Mouse (Mus musculus) heart, adult 2 months (tissue): Measurements from ENCODE around the gene Rnf157.

Experiments used
- CTCF ChIP-seq: fragments of 200-600 bp; IDR thresholded peaks from 2 replicates; pipeline ENCODE4 v1.8.1; 2022; ENCODE audit warnings: antibody characterized with exemption, mild to moderate bottlenecking, moderate library complexity
- EP300 ChIP-seq: fragments of 200-500 bp; IDR thresholded peaks from 2 replicates; pipeline ENCODE4 v1.6.1; 2011; ENCODE audit warnings: low read depth, low read length, control low read depth; ENCODE audit not compliant: insufficient read depth
- POLR2A ChIP-seq: fragments of 200-500 bp; IDR thresholded peaks from 2 replicates; pipeline ENCODE4 v1.6.1; 2011; ENCODE audit warnings: mild to moderate bottlenecking, low read depth, low read length, control low read depth; ENCODE audit not compliant: insufficient read depth

DNA sequence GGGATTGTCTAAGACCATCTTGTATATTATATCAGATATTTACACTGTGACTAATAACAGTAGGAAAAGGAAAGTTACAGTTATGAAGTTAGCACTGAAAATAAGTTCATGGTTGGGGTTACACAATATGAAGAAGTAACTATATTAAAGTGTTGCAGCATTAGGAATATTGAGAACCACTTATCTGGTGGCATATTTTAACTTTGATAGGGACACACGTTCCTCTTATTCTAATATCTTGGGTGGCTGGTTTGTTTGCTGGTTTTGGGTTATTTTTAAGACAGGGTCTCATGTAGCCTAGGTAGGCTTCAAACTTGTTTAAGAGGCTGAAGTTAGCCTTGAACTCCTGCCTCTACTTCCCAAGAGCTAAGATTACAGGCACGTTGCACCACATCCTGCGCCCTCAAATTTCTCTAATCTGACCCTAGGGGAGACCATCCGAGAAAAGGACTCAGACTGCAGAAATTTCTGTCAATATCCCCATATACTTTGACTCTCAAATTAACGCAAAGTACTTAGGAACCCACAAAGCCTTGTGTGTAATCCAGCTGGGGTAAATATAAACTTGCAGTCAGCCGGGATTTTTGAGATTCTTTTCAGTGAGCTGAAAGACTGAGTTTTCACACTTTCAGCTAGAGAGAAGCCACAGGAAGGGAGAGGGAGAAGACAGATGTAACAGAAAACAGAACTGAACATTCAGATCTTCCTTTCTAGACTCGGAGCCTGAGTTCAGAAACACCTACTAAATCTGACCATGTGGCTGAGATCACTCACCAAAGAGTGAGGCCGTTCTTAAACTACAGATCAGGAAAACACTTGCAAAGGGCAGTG lies 15.1 kb downstream of the Rnf157 start:
- TF ChIP-seq CTCF (no peak), POLR2A (no peak), EP300 (no peak)
